Mouse (Mus musculus) adrenal gland, adult 18-20 months (tissue): Measurements from ENCODE around the gene Fam219a. TPM values are rescaled to one million over a fixed set of nuclear protein-coding genes. Genes with fewer than 3 reads are reported as not detected.

Experiments used
- DNase-seq, 2 experiments: peaks; one replicate each; pipeline ENCODE4 v3.0.0; 2021 to 2022; ENCODE audit warnings: low spot score in 2 of 2
- long read RNA-seq, 2 experiments: library from polyadenylated mRNA; stranded (forward); transcript quantifications; one replicate each; pipeline ENCODE4 v2.0.0; 2021
- total RNA-seq, 2 experiments: library from RNA; stranded (reverse); gene quantifications; 1 replicate in 1 of 2; 2 replicates in 1 of 2; pipeline ENCODE4 v1.2.3; 2021

Gene Fam219a
- total RNA-seq = 10 to 100 TPM; 15.7 to 20.2 TPM
- long read RNA-seq, experiment 1, transcript Fam219a-203 (6 exons, 3,357 nt) = major isoform, 6 of 9 reads
- long read RNA-seq, experiment 1, partial matches to known transcripts = 0 of 9 reads
- long read RNA-seq, experiment 1, other reads (novel, unspliced or antisense) = 3 of 9 reads
- long read RNA-seq, experiment 2, partial matches to known transcripts = 1 of 9 reads
- long read RNA-seq, experiment 2, other reads (novel, unspliced or antisense) = 6 of 9 reads

GRCm38 (mm10) chr4:41569411-41569885 is at the start of gene Fam219a, which contains the start of gene Dnaic1:
Fam219a (minus strand) TSS chr4:41569538.
Dnaic1 (plus strand) TSS chr4:41569775.
- DNase-seq = peak; percentile 95

- no peak for DNase-seq
Measured at GRCm38 (mm10) chr4:41615661-41616599, 46.6 kb upstream of the Fam219a start.

- DNase-seq = peak; percentile 76 to 79
Measured at GRCm38 (mm10) chr4:41614156-41614555, 44.8 kb upstream of the Fam219a start.

- DNase-seq = no peak
Measured at GRCm38 (mm10) chr4:41612166-41612565, 42.8 kb upstream of the Fam219a start.

- no peak for DNase-seq
Measured at GRCm38 (mm10) chr4:41610594-41610980, 41.2 kb upstream of the Fam219a start.

- DNase-seq = no peak
Measured at GRCm38 (mm10) chr4:41609681-41610593, 40.6 kb upstream of the Fam219a start.

GRCm38 (mm10) chr4:41606784-41607183 is 37.4 kb upstream of the Fam219a start:
- DNase-seq = peak; percentile 28 to 48

- no peak for DNase-seq
Measured at GRCm38 (mm10) chr4:41604476-41605396, 35.4 kb upstream of the Fam219a start.

GRCm38 (mm10) chr4:41602818-41603217 is 33.5 kb upstream of the Fam219a start:
- DNase-seq = no peak

- DNase-seq = no peak
Measured at GRCm38 (mm10) chr4:41583353-41583752, 14.0 kb upstream of the Fam219a start.

- no peak for DNase-seq
Measured at GRCm38 (mm10) chr4:41575914-41576313, 6.6 kb upstream of the Fam219a start.

GRCm38 (mm10) chr4:41573492-41573891 is 4.2 kb upstream of the Fam219a start:
- no peak for DNase-seq

- DNase-seq = no peak
Measured at GRCm38 (mm10) chr4:41571490-41571889, 2.2 kb upstream of the Fam219a start.

GRCm38 (mm10) chr4:41568682-41569410 is 492 bp downstream of the Fam219a start:
- peak; percentile 25 to 42 for DNase-seq

- peak; percentile 27 to 34 for DNase-seq
Measured at GRCm38 (mm10) chr4:41568239-41568638, 1.1 kb downstream of the Fam219a start.

- DNase-seq = no peak
Measured at GRCm38 (mm10) chr4:41566123-41566522, 3.2 kb downstream of the Fam219a start.

GRCm38 (mm10) chr4:41563297-41563696 is 6.0 kb downstream of the Fam219a start:
- DNase-seq = no peak

GRCm38 (mm10) chr4:41557092-41557491 is 12.2 kb downstream of the Fam219a start:
- no peak for DNase-seq

GRCm38 (mm10) chr4:41556311-41556953 is 12.9 kb downstream of the Fam219a start:
- DNase-seq = no peak
